Mouse (Mus musculus) brown adipose tissue, adult 24 weeks (tissue): ENCODE data around the gene Eps8. TPM values are rescaled to one million over a fixed set of nuclear protein-coding genes. Genes with fewer than 3 reads are reported as not detected.
A peak's percentile ranks its signal among the peaks of the same experiment; 100 is the strongest.

Experiments
- H3K27ac ChIP-seq: fragments of 200-500 bp; replicated peaks from 2 replicates; pipeline ENCODE4 v1.5.1; 2012; ENCODE audit warnings: low read depth, mild to moderate bottlenecking, low read length
- H3K4me1 ChIP-seq: fragments of 200-500 bp; 2 replicates; pipeline ENCODE4 v1.6.1; 2012; ENCODE audit warnings: low read length, mixed read lengths; ENCODE audit not compliant: control insufficient read depth, insufficient read depth, insufficient read length
- H3K4me3 ChIP-seq: fragments of 200-500 bp; 2 replicates; pipeline ENCODE4 v1.5.1; 2012; ENCODE audit warnings: low read depth, mild to moderate bottlenecking, low read length, moderate library complexity; ENCODE audit not compliant: insufficient read depth
- polyA plus RNA-seq: library from polyadenylated mRNA; stranded (reverse); fragments of >200 nt; gene quantifications from 2 replicates; pipeline ENCODE4 v1.2.4, GENCODE M21; 2012; ENCODE audit not compliant: missing spikeins, insufficient read depth, insufficient read length

The Eps8 gene
- polyA plus RNA-seq = 6.2 and 7.0 TPM in 2 replicates

- H3K4me3 ChIP-seq = no peak within 1 kb of the TSS
- H3K27ac ChIP-seq = no peak within 1 kb of the TSS
- H3K4me1 ChIP-seq = no peaks in the 10 kb centered on the region
These were observed at the start of gene Eps8 for GRCm38 (mm10) chr6:137654776-137655175. Gene Eps8, minus strand, starts transcription at chr6:137654876.

DNA sequence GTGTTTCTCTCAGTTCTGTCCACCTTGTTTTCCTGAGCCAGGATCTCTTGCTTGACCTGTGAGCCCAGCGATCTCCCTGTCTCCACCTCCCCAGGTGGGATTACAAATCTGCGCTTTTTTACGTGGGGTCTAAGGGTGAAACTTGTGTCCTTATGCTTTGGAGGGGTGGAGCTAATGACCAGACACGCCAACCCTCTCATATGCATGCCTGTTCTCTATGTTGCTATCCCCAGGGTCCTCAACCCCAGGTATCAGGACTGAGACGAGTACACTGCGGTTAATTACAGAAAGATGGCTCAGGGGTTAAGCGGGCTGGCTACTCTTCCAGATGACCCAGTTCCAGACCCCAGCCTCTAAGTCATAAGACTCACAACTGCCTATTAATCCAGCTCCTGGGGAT, 48.8 kb upstream of the Eps8 start:
- H3K4me1 ChIP-seq = peaks cover 11% of the 10 kb centered on the region
- no peak overlapping the region for H3K4me3 ChIP-seq
- H3K27ac ChIP-seq = peak overlapping the region; percentile 48

DNA sequence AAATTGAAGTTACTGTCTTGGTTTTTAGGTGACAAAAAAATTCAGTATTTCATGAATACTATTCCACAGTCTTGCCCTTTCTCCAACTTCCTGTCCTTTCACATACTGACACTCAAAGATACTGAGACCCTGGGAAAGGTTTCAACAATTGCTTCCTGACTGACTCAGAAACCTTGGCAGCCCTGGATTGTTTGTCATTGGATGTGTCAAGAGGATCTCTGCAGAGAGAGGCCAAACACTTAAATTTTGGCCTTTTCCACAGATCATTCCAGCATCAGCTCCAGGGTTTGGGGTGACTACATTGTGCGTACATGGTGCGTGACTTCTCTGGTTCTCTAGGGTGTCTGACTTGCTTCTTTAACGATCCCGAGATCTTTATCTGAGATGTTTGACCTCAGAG, 48.2 kb upstream of the Eps8 start:
- H3K4me1 ChIP-seq = peaks cover 11% of the 10 kb centered on the region

DNA sequence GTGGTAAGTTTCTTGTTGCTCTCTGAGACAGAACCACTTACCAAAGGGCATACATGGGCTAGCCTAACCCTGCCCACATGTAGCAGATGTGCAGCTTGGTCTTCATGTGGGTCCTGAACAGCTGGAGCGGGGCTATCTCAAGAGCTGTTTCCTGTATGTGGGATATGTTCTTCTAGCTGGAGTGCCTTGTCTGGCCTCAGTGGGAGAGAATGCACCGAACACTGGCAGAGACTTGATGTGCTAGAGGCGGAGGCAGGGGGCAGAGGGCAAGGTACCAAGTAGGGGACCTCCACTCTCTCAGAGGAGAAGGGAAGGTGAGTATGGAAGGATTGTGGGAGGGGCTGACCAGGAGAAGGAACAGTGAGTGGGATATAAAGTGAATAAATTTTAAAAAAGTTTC, 47.5 kb upstream of the Eps8 start:
- no peak overlapping the region for H3K27ac ChIP-seq

More for the DNA sequence above, 48.2 kb upstream of the Eps8 start:
- Histone ChIP-seq H3K27ac (peak overlapping the region; percentile 48), H3K4me3 (no peak overlapping the region)

GRCm38 (mm10) chr6:137699434-137699833, 44.8 kb upstream of the Eps8 start:
- peaks cover 7% of the 10 kb centered on the region for H3K4me1 ChIP-seq
- no peak overlapping the region for H3K27ac ChIP-seq
- no peak overlapping the region for H3K4me3 ChIP-seq

More for the DNA sequence above, 47.5 kb upstream of the Eps8 start:
- no peak overlapping the region for H3K4me3 ChIP-seq
- H3K4me1 ChIP-seq = peaks cover 11% of the 10 kb centered on the region

DNA sequence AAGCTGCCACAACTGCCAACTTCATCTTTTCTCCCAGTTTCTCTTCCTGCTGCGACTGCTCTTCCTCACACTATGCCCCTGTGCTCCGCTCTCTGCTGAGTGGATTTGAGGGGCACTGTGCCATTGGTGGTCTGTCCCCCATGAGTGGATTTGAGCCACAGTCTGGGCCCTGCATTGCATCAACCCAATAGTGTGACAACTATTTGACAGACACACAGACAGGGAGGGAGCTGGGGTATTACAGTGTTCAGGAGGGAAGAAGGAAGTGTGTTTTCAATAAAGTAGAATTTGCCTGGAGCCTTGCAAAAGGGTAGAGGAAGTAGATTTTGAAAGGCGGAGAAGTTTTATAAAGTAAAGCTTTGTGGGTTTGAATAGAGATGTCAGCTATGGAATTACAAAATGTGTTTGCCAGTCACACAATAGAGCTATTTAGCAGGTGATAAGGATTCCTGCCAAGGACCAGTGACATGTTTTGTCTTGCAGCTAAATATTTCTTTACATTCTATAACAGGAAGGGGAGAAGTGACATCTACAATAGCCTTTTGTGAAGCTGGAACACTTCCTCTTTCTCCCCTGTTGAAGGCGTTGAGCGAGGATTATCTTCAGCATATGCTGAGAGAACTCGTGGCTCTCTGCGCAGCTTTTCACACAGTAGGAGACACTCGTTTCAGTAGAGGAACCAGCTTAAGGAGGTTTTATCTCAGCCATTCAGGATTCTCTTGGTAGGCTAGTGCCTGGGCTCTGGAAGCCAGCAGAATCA, 41.9 kb upstream of the Eps8 start:
- H3K4me3 ChIP-seq = no peak overlapping the region
- no peaks in the 10 kb centered on the region; the same call in 1 of the 2 replicates for H3K4me1 ChIP-seq
- H3K27ac ChIP-seq = peak overlapping the region; percentile 72

GRCm38 (mm10) chr6:137695046-137695445, 40.4 kb upstream of the Eps8 start:
- Histone ChIP-seq H3K4me3 (no peak overlapping the region), H3K4me1 (no peaks in the 10 kb centered on the region; the same call in 1 of the 2 replicates), H3K27ac (no peak overlapping the region)

- no peak overlapping the region for H3K27ac ChIP-seq
- no peak overlapping the region for H3K4me3 ChIP-seq
- no peaks in the 10 kb centered on the region; the same call in 1 of the 2 replicates for H3K4me1 ChIP-seq
These were observed 39.6 kb upstream of the Eps8 start for GRCm38 (mm10) chr6:137694310-137694709.

DNA sequence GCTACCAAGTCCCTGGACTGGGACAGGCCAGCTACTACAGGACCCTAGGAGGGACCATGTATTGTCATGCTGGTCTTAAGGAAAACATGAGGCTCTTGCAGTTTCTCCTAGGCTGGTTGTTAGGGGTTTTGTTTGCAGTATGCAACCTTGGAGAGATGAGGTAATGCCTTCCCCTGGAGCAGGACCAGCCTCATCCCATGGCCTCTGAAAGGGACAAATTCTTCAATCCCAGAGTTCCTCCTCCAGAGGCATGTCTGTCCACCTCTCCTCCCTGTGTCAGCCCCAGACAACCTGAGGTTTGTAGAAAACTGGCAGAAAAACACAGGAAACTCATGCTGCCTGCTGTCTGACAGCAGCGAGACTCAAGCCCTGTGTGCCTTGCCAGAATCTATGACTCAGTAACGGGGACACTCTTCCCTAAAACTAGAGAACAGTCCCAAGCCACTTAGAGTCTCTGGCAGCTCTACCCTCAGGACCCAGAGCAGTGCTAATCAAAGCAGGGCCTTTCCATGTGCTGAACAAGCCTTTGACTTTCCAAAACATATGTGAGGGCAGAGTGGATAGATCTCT, 36.0 kb upstream of the Eps8 start:
- Histone ChIP-seq H3K4me1 (no peaks in the 10 kb centered on the region; the same call in 1 of the 2 replicates), H3K4me3 (no peak overlapping the region), H3K27ac (no peak overlapping the region)

DNA sequence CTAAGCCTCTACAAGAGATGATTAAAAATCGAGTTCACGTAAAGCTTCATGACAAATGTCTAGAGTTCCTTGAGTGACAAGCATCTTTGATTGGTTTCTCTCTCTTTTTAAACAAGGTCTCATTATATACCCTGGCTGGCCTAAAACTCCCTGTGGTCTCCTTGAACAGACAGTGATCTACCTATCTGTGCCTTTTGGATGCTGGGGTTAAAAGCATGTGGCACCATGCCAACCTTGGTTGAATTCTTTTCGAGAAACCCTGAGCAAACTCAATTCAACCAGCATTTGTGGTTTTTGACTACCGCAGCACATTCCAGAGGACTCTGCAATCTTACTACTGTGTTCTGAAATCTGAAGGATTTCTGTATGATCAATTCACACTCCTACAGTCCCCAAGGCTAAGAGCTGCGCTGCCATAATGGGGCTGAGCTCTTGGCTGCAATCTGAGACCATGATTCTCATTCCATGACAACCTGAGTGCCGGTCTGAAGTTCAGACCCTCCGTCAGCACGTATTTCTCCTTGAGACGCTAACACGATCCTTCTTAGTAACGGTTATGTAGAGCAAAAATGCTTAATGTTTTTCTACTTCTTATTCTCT, 33.9 kb upstream of the Eps8 start:
- H3K4me1 ChIP-seq = no peaks in the 10 kb centered on the region; the same call in 1 of the 2 replicates
- no peak overlapping the region for H3K27ac ChIP-seq
- H3K4me3 ChIP-seq = no peak overlapping the region

DNA sequence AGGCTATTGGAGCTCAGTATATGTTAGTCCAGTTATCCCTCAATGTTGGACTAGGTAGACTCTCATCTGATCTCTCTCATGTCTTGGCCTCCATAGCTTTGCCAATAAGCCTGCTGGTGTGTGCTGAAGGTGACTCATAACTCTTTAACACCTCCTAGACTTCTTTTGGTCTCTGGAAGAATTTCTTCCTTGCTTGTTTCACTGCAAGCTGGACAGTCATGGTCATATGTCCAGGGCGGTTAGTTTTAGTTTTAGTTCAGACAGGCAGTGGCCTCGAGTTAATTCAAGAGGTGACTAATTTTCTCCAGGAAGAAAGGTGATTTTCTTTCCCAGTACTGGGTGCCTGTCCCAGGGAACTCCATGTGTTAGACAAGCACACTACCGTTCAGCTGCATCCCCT, 33.4 kb upstream of the Eps8 start:
- no peak overlapping the region for H3K27ac ChIP-seq
- H3K4me1 ChIP-seq = no peaks in the 10 kb centered on the region; the same call in 1 of the 2 replicates
- no peak overlapping the region for H3K4me3 ChIP-seq

GRCm38 (mm10) chr6:137687667-137688066, 33.0 kb upstream of the Eps8 start:
- no peak overlapping the region for H3K27ac ChIP-seq
- no peaks in the 10 kb centered on the region; the same call in 1 of the 2 replicates for H3K4me1 ChIP-seq
- no peak overlapping the region for H3K4me3 ChIP-seq

DNA sequence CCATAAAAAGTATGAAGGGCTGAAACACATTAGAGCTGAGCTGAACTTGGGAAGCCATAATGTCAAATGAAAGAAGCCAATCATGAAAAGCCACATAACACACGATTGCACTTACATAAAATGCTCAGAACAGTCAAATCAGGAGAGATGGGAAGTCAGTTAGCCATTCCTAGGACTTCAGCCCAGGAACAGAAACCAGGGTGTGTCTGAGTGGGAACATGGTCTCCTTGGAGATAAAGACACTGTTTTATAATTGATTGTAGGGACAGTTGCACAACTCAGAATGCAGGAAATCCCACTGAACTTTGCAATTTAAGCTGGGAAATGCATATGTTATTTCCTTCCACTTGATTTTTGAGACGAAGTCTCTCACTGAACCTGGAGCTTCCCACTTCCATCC, 28.0 kb upstream of the Eps8 start:
- no peaks in the 10 kb centered on the region for H3K4me1 ChIP-seq
- no peak overlapping the region for H3K27ac ChIP-seq
- H3K4me3 ChIP-seq = no peak overlapping the region

- H3K4me1 ChIP-seq = no peaks in the 10 kb centered on the region
- no peak overlapping the region for H3K27ac ChIP-seq
- no peak overlapping the region for H3K4me3 ChIP-seq
These were observed 26.3 kb upstream of the Eps8 start for GRCm38 (mm10) chr6:137681000-137681399.

- no peak overlapping the region for H3K4me3 ChIP-seq
- H3K27ac ChIP-seq = no peak overlapping the region
- H3K4me1 ChIP-seq = no peaks in the 10 kb centered on the region
These were observed 21.9 kb upstream of the Eps8 start for GRCm38 (mm10) chr6:137676581-137676980.
